Mouse (Mus musculus) ovary, postnatal 36 days (tissue): Measurements from ENCODE around the gene Creb3l4.

Experiments
- DNase-seq: peaks from one replicate; pipeline ENCODE4 v3.0.0; 2022; ENCODE audit warnings: low spot score, mixed read lengths

Creb3l4 gene

GRCm38 (mm10) chr3:90190859-90191510 is 52.3 kb downstream of the Creb3l4 start:
- no peak for DNase-seq
